Mouse (Mus musculus) small intestine, adult 2 months (tissue): ENCODE measurements at regions not wholly inside any gene's neighbourhood (a gene's known extent, or its start where the extent isn't known, plus 50 kb on each side); places are given as distances from the start of the nearest gene placed in this dataset.

Source experiments
- H3K27ac ChIP-seq: fragments of 200-500 bp; 2 replicates; pipeline ENCODE4 v1.5.1; 2012; ENCODE audit warnings: low read depth, low read length, control low read depth, inconsistent platforms; ENCODE audit not compliant: insufficient read depth
- H3K27me3 ChIP-seq: fragments of 200-500 bp; 2 replicates; pipeline ENCODE4 v1.6.1; 2012; ENCODE audit warnings: mild to moderate bottlenecking, moderate library complexity, low read length, inconsistent platforms; ENCODE audit not compliant: control insufficient read depth, insufficient read depth
- H3K36me3 ChIP-seq: fragments of 200-500 bp; 2 replicates; pipeline ENCODE4 v1.6.1; 2012; ENCODE audit warnings: mild to moderate bottlenecking, low read length, control low read depth, inconsistent platforms; ENCODE audit not compliant: control insufficient read depth, insufficient read depth
- H3K4me1 ChIP-seq: fragments of 200-500 bp; 2 replicates; pipeline ENCODE4 v1.6.1; 2012; ENCODE audit warnings: low read length, inconsistent platforms, mixed read lengths; ENCODE audit not compliant: control insufficient read depth, insufficient read depth, insufficient read length
- H3K4me3 ChIP-seq: fragments of 200-500 bp; 2 replicates; pipeline ENCODE4 v1.5.1; 2012; ENCODE audit warnings: low read depth, mild to moderate bottlenecking, control low read depth, inconsistent platforms, low read length, moderate library complexity
- CTCF ChIP-seq: fragments of 200-500 bp; IDR thresholded peaks from 2 replicates; pipeline ENCODE4 v1.5.1; 2012; ENCODE audit warnings: low read depth, mild to moderate bottlenecking, control low read depth, inconsistent platforms, low read length, moderate library complexity, mixed read lengths; ENCODE audit not compliant: insufficient replicate concordance, insufficient read length; ENCODE audit errors: extremely low read depth
- POLR2A ChIP-seq: fragments of 200-500 bp; IDR thresholded peaks from 2 replicates; pipeline ENCODE4 v1.6.1; 2012; ENCODE audit warnings: low read depth, mild to moderate bottlenecking, control low read depth, inconsistent platforms, low read length, moderate library complexity
- WGBS: fragments of 180-500 bp; shearing (Covaris S2); methylation state at CpG from one replicate; pipeline ENCODE4 v1.1.7; 2018; 5-methylcytosine and 5-hydroxymethylcytosine counted together

DNA sequence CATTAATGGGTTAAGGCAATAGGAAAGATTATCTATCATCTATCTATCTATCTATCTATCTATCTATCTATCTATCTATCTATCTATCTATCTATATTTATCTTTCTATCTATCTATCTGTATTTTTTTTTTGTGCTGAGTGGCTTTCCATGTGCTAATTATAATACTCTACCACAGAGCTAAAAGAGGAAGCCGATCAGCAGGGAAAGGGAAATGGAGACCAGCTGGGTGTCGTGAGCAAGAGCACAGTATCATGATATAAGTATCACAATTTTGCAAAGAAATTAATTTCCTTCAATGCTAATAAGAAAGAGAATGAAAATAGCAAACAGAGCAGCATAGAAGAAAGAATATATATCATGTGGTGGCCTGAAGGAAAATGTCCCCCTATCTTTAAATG lies 69.6 kb downstream of the Cldn1 start:
- no peaks in the 10 kb centered on the region for H3K36me3 ChIP-seq
- 67% methylated on average over 2 of the region's 2 CpGs for WGBS
- H3K4me1 ChIP-seq = no peaks in the 10 kb centered on the region
- TF ChIP-seq CTCF = no peak
- TF ChIP-seq POLR2A = no peak
- H3K4me3 ChIP-seq = no peak overlapping the region
- no peak overlapping the region for H3K27ac ChIP-seq
- H3K27me3 ChIP-seq = no peaks in the 10 kb centered on the region

GRCm38 (mm10) chr16:26291692-26292091 lies 79.9 kb downstream of the Cldn1 start:
- Histone ChIP-seq H3K4me3 (no peak overlapping the region), H3K27me3 (no peaks in the 10 kb centered on the region), H3K27ac (no peak overlapping the region), H3K36me3 (no peaks in the 10 kb centered on the region), H3K4me1 (no peaks in the 10 kb centered on the region)
- TF ChIP-seq POLR2A (no peak), CTCF (no peak)
- 50% methylated on average over 2 of the region's 2 CpGs for WGBS

DNA sequence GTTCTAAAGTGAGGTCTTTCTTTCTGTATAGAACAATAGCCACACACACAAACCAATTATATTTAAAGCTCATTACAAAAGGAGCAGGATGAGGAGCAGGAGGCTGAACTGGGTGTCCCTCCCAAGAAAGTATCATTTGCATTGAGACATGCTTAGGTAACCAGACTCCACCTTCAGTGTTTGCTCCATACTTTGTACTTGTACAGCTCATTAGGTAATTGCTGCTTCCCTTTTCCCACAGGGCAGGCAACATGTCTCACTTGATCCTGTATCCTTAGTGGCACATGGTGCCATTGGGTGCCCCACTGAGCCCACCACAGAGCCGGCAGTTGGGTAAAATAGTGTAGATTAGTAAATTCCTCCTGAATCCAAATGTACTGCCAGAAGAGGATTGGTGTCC lies 86.0 kb downstream of the Cldn1 start:
- Histone ChIP-seq H3K36me3 (no peaks in the 10 kb centered on the region), H3K4me1 (no peaks in the 10 kb centered on the region), H3K27ac (no peak overlapping the region), H3K4me3 (no peak overlapping the region), H3K27me3 (no peaks in the 10 kb centered on the region)
- TF ChIP-seq CTCF (no peak), POLR2A (no peak)
- WGBS = 83% methylated on average over 1 of the region's 1 CpGs

DNA sequence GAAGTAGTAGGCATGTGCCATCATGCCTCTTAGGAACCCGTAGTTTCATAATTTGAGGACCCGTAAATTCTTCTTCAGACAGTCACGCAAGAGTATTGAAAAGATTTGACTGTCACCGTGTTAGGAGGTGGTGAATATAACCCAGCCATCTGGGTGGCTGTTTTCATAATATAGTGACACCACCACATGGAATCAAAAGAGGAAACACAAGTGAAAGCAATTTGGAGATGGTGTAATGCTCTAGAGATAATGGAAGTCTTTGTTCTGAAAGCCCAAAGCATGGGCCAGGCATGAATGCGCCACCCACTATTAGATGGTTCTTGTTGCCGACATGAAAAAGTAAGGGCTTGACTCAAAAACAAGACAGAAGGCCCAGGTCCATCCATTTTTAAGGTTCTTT lies 86.9 kb downstream of the Cldn1 start:
- no peak overlapping the region for H3K4me3 ChIP-seq
- no peaks in the 10 kb centered on the region for H3K27me3 ChIP-seq
- 90% methylated on average over 6 of the region's 6 CpGs for WGBS
- no peak overlapping the region for H3K27ac ChIP-seq
- no peaks in the 10 kb centered on the region for H3K36me3 ChIP-seq
- TF ChIP-seq CTCF (no peak), POLR2A (no peak)
- H3K4me1 ChIP-seq = no peaks in the 10 kb centered on the region

GRCm38 (mm10) chr16:26282418-26282817 lies 89.2 kb downstream of the Cldn1 start:
- Histone ChIP-seq H3K36me3 (no peaks in the 10 kb centered on the region), H3K27me3 (no peaks in the 10 kb centered on the region), H3K4me3 (no peak overlapping the region), H3K27ac (no peak overlapping the region), H3K4me1 (no peaks in the 10 kb centered on the region)
- WGBS = 34% methylated on average over 1 of the region's 1 CpGs
- TF ChIP-seq POLR2A (no peak), CTCF (no peak)

GRCm38 (mm10) chr16:26281496-26281895 lies 90.1 kb downstream of the Cldn1 start:
- Histone ChIP-seq H3K36me3 (no peaks in the 10 kb centered on the region), H3K4me1 (no peaks in the 10 kb centered on the region), H3K27me3 (no peaks in the 10 kb centered on the region), H3K4me3 (no peak overlapping the region), H3K27ac (no peak overlapping the region)
- TF ChIP-seq CTCF (no peak), POLR2A (no peak)
- WGBS = 83% methylated on average over 2 of the region's 2 CpGs

- WGBS = 88% methylated on average over 1 of the region's 1 CpGs
- H3K4me3 ChIP-seq = no peak overlapping the region
- no peak overlapping the region for H3K27ac ChIP-seq
- TF ChIP-seq POLR2A = no peak
- TF ChIP-seq CTCF = no peak
- H3K27me3 ChIP-seq = no peaks in the 10 kb centered on the region
- H3K36me3 ChIP-seq = no peaks in the 10 kb centered on the region
- H3K4me1 ChIP-seq = no peaks in the 10 kb centered on the region
Measured at GRCm38 (mm10) chr16:26276789-26277188, 94.9 kb downstream of the Cldn1 start.

DNA sequence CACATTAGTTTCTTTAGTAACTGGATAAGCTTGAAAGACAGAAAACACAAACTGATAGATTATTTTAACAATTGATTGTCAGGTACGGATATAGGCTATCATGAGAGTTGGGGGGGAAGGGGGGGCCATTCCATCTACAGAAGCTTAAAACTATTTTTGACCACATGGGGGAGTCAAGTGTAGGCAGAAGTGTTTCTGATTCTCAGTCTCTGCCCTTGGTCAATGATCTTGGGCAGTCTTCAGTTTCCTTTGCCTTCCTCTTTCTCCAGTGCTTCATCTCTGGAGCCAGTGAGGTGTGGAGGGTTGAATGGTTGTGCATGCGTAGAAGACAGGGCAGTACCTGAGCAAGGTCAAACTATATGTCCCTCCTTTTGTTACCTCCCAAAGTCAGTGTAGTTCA lies 118.8 kb downstream of the Cldn1 start:
- 62% methylated on average over 2 of the region's 2 CpGs for WGBS
- no peaks in the 10 kb centered on the region for H3K4me1 ChIP-seq
- H3K4me3 ChIP-seq = no peak overlapping the region
- no peak overlapping the region for H3K27ac ChIP-seq
- no peaks in the 10 kb centered on the region for H3K27me3 ChIP-seq
- H3K36me3 ChIP-seq = no peaks in the 10 kb centered on the region
- TF ChIP-seq POLR2A (no peak), CTCF (no peak)
